In the genomic region with DNA sequence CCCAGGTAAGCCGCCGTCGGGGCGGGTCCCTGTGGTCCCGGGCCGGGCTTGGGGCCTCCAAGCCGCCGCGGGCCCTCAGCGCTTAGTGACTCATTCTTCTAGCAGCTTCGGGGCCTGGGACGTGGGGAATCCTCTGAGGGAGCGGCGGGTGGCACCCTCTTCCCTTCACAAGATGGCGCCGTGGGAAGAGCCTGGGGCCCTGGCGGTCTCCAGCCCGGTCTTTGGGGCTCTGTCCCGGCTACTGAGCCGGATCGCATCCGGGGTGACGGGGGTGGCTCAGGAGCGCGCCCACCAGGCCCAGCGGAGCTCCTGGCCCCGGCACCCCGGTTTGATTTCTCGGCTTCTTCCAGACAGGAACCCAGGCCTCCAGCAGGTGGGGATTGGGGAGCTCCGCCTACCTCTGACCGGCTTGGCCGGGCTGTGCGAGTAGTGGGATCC, we compare ENCODE assay signal across 8 mouse cellular contexts. TPM values are rescaled to one million over a fixed set of nuclear protein-coding genes. Genes with fewer than 3 reads are reported as not detected.
DNase-seq lines count a peak whose midpoint lies in the region; ATAC-seq and TF ChIP-seq lines count a peak whose summit lies in the region.

No protein-coding gene starts in this region.

- 1% methylated on average over 29 of the region's 33 CpGs for WGBS in spleen, adult 2 months
- 0% methylated on average over 33 of the region's 33 CpGs for WGBS in intestine, embryonic 16.5 days

- DNase-seq in spleen, adult 2 months (ENCODE audit: low read depth in 1 of 2, low spot score in 2 of 2): peak in 1 of 2 experiments; percentile 35
- DNase-seq in spleen, adult 18-20 months: no peak
- DNase-seq in gastrocnemius, postnatal 14 days: peak; percentile 59
- DNase-seq in left cerebral cortex, postnatal 14 days (ENCODE audit: low spot score in 2 of 2): peak; percentile 54 to 55
- peak; percentile 34 to 45 for DNase-seq in right cerebral cortex, postnatal 36 days (ENCODE audit: low spot score in 2 of 2)

- peak; percentile 20 for ATAC-seq in intestine, embryonic 16.5 days
- ATAC-seq in megakaryocyte-erythroid progenitor cell, adult 5-6 weeks (replicated peaks; ENCODE audit: low FRiP score, low TSS enrichment, poor library complexity, severe bottlenecking): peak; percentile 25

- peak overlapping the region; percentile 74 for H3K4me3 ChIP-seq in spleen, adult 2 months (ENCODE audit: extremely low read depth, insufficient read depth, insufficient read length)
- peak overlapping the region; percentile 55 for H3K4me3 ChIP-seq in cortical plate, adult 2 months (ENCODE audit: insufficient read depth, low read length)
- peak overlapping the region; percentile 97 for H3K4me3 ChIP-seq in intestine, embryonic 16.5 days (ENCODE audit: low read length)

- no peaks in the 10 kb centered on the region for H3K27me3 ChIP-seq in spleen, adult 2 months (ENCODE audit: control insufficient read depth, insufficient read depth, low read length)
- H3K27me3 ChIP-seq in intestine, embryonic 16.5 days (replicated peaks; ENCODE audit: control insufficient read depth, insufficient read depth, low read length): no peaks in the 10 kb centered on the region

- H3K9me3 ChIP-seq in intestine, embryonic 16.5 days (ENCODE audit: control insufficient read depth, low read length): no peaks in the 10 kb centered on the region

- peak overlapping the region; percentile 93 for H3K27ac ChIP-seq in spleen, adult 2 months (ENCODE audit: insufficient read depth, low read length)
- H3K27ac ChIP-seq in cortical plate, adult 2 months (ENCODE audit: insufficient read depth, low read length): peak overlapping the region; percentile 5
- H3K27ac ChIP-seq in intestine, embryonic 16.5 days (ENCODE audit: low read length): peak overlapping the region; percentile 100

- no peak for TF ChIP-seq POLR2A in spleen, adult 2 months (IDR thresholded peaks at IDR 0.05; ENCODE audit: low read depth, low read length)
- no peak for TF ChIP-seq POLR2A in cortical plate, adult 2 months (IDR thresholded peaks at IDR 0.05; ENCODE audit: extremely low read depth, insufficient read depth, low read length)

- peak overlapping the region; percentile 99 for H3K9ac ChIP-seq in intestine, embryonic 16.5 days (ENCODE audit: low read depth, low read length)

- intact Hi-C loops in gastrocnemius, postnatal 14 days (cut with DNase I; ENCODE audit: low total_unique reads): no loop called here
- intact Hi-C loops in left cerebral cortex, postnatal 14 days (cut with DNase I): loop anchor here (5.0 to 10.0 kb wide), 2 partner anchors 75 to 88 kb away; partner anchors contain the start of gene Kat2b

- peaks cover 2% of the 10 kb centered on the region; the same call in 1 of the 2 replicates for H3K36me3 ChIP-seq in spleen, adult 2 months (ENCODE audit: control insufficient read depth, insufficient read depth, low read length)
- H3K36me3 ChIP-seq in intestine, embryonic 16.5 days (ENCODE audit: control insufficient read depth, insufficient read depth, low read length): no peaks in the 10 kb centered on the region

- TF ChIP-seq CTCF in spleen, adult 2 months (IDR thresholded peaks at IDR 0.05; ENCODE audit: extremely low read depth, insufficient read depth, insufficient read length, insufficient replicate concordance): no peak
- no peak for TF ChIP-seq CTCF in cortical plate, adult 2 months (IDR thresholded peaks at IDR 0.05; ENCODE audit: extremely low read depth, insufficient read depth, low read length)

- peak overlapping the region; percentile 78 for H3K4me2 ChIP-seq in intestine, embryonic 16.5 days (ENCODE audit: low read depth, low read length)

- peaks cover 6% of the 10 kb centered on the region for H3K4me1 ChIP-seq in spleen, adult 2 months (ENCODE audit: control insufficient read depth, insufficient read depth, insufficient read length)
- H3K4me1 ChIP-seq in cortical plate, adult 2 months (ENCODE audit: control insufficient read depth, insufficient read depth, low read length): peaks cover 3% of the 10 kb centered on the region; the same call in 1 of the 2 replicates
- H3K4me1 ChIP-seq in intestine, embryonic 16.5 days (ENCODE audit: control insufficient read depth, insufficient read depth, low read length): peaks cover 6% of the 10 kb centered on the region

RNA-seq across cellular contexts. Expression of gene Rab5a, which starts 0.6 kb away (rescaled TPM):
- 3.2 and 3.4 TPM in 2 replicates for polyA plus RNA-seq in spleen, adult 2 months (2012; rRNA removed)
- 89.9 TPM in 2 replicates for polyA plus RNA-seq in cortical plate, adult 2 months (2012; rRNA removed)
- 10 to 100 TPM; 43.8 to 47.3 TPM for total RNA-seq in gastrocnemius, postnatal 14 days (2021)
- polyA plus RNA-seq in intestine, embryonic 16.5 days (2015; fragmentation: Nextera tagmentation; extraction: Ambion mirVana): 61.0 and 63.8 TPM in 2 replicates
- total RNA-seq in left cerebral cortex, postnatal 14 days (2021): 100 to 1,000 TPM; 122 to 129 TPM
- total RNA-seq in megakaryocyte-erythroid progenitor cell, adult 5-6 weeks (2014; fragmentation: Nextera tagmentation): 35.2 and 38.9 TPM in 2 replicates
- total RNA-seq in megakaryocyte-erythroid progenitor cell, adult 5-6 weeks (2017): 53.7 and 73.3 TPM in 2 replicates

RNA-seq across cellular contexts. Expression of gene Efhb, which starts 16.5 kb away (rescaled TPM):
- polyA plus RNA-seq in spleen, adult 2 months (2012; rRNA removed): 0.04 TPM in 2 replicates
- polyA plus RNA-seq in cortical plate, adult 2 months (2012; rRNA removed): 0.25 TPM in 2 replicates
- total RNA-seq in gastrocnemius, postnatal 14 days (2021): under 1 TPM; 0.22 to 0.39 TPM
- polyA plus RNA-seq in intestine, embryonic 16.5 days (2015; fragmentation: Nextera tagmentation; extraction: Ambion mirVana): 0.33 and 0.38 TPM in 2 replicates
- total RNA-seq in left cerebral cortex, postnatal 14 days (2021): under 1 TPM; 0.13 to 0.20 TPM
- not detected in 2 replicates for total RNA-seq in megakaryocyte-erythroid progenitor cell, adult 5-6 weeks (2014; fragmentation: Nextera tagmentation)
- total RNA-seq in megakaryocyte-erythroid progenitor cell, adult 5-6 weeks (2017): 0.11 TPM in 1 of 2 replicates, not detected in the other

RNA-seq across cellular contexts. Expression of gene Pp2d1, which starts 59.6 kb away (rescaled TPM):
- polyA plus RNA-seq in spleen, adult 2 months (2012; rRNA removed): not detected in 2 replicates
- polyA plus RNA-seq in cortical plate, adult 2 months (2012; rRNA removed): 0.04 TPM in 1 of 2 replicates, not detected in the other
- not detected for total RNA-seq in gastrocnemius, postnatal 14 days (2021)
- polyA plus RNA-seq in intestine, embryonic 16.5 days (2015; fragmentation: Nextera tagmentation; extraction: Ambion mirVana): 0.16 TPM in 2 replicates
- total RNA-seq in left cerebral cortex, postnatal 14 days (2021): not detected
- total RNA-seq in megakaryocyte-erythroid progenitor cell, adult 5-6 weeks (2014; fragmentation: Nextera tagmentation): 0.28 TPM in 1 of 2 replicates, not detected in the other
- 0.05 TPM in 1 of 2 replicates, not detected in the other for total RNA-seq in megakaryocyte-erythroid progenitor cell, adult 5-6 weeks (2017)

Comparison
In these comparisons a context has a peak if more than half of its experiments do, and no peak if none do; other contexts are left out.
1. DNase-seq: peak in gastrocnemius, postnatal 14 days (single experiment), left cerebral cortex, postnatal 14 days (2 of 2) and right cerebral cortex, postnatal 36 days (2 of 2); none in spleen, adult 18-20 months (0 of 2).
2. H3K27ac ChIP-seq: peak in every context shown above with its lines; median percentile 100 in intestine, embryonic 16.5 days; 93 in spleen, adult 2 months; 5 in cortical plate, adult 2 months.
3. Peak in every context shown above with its lines, with median percentiles within 50 percentile points of each other: H3K4me3 ChIP-seq.